Mouse (Mus musculus) limb, embryonic 12.5 days (tissue): ENCODE measurements around the gene Gm21969. TPM values are rescaled to one million over a fixed set of nuclear protein-coding genes. Genes with fewer than 3 reads are reported as not detected.

Source experiments
- ATAC-seq: fragments of 200-750 bp; cut with Nextera tagmentation; 2 replicates; pipeline ENCODE4 v1.8.0; 2017; ENCODE audit warnings: low read depth, moderate TSS enrichment; ENCODE audit not compliant: insufficient number of reproducible peaks, insufficient read depth, low FRiP score, low TSS enrichment
- H3K27ac ChIP-seq: fragments of 300-500 bp; sonication (generic); 2 replicates; pipeline ENCODE4 v1.5.1; 2016; ENCODE audit warnings: mild to moderate bottlenecking, moderate library complexity
- H3K27me3 ChIP-seq: fragments of 300-500 bp; sonication (generic); 2 replicates; pipeline ENCODE4 v1.6.1; 2016; ENCODE audit warnings: mild to moderate bottlenecking, moderate library complexity
- H3K36me3 ChIP-seq: fragments of 300-500 bp; sonication (generic); 2 replicates; pipeline ENCODE4 v1.6.1; 2016; ENCODE audit warnings: mild to moderate bottlenecking, moderate library complexity
- H3K4me1 ChIP-seq: fragments of 300-500 bp; sonication (generic); replicated peaks from 2 replicates; pipeline ENCODE4 v1.6.1; 2016
- H3K4me2 ChIP-seq: fragments of 300-500 bp; sonication (generic); 2 replicates; pipeline ENCODE4 v1.6.1; 2016; ENCODE audit warnings: mild to moderate bottlenecking, moderate library complexity
- H3K4me3 ChIP-seq: fragments of 300-500 bp; sonication (generic); replicated peaks from 2 replicates; pipeline ENCODE4 v1.5.1; 2016; ENCODE audit warnings: mild to moderate bottlenecking
- H3K9ac ChIP-seq: fragments of 300-500 bp; sonication (generic); replicated peaks from 2 replicates; pipeline ENCODE4 v1.6.1; 2016; ENCODE audit warnings: mild to moderate bottlenecking, moderate library complexity
- H3K9me3 ChIP-seq: fragments of 300-500 bp; sonication (generic); 2 replicates; pipeline ENCODE4 v1.6.1; 2016; ENCODE audit warnings: mild to moderate bottlenecking, moderate library complexity
- WGBS: fragments of 180-500 bp; shearing (Covaris S2); methylation state at CpG from one replicate; pipeline ENCODE4 v1.1.7; 2016; 5-methylcytosine and 5-hydroxymethylcytosine counted together
- polyA plus RNA-seq: library from polyadenylated mRNA; unstranded; fragments of >200 nt; fragmentation: Nextera tagmentation; extraction: Ambion mirVana; gene quantifications from 2 replicates; pipeline ENCODE4 v1.2.1, GENCODE M21; 2016

Gm21969 gene
- polyA plus RNA-seq, 1 experiment from 2014 or later = not detected

GRCm38 (mm10) chr4:139638356-139638755 is 35.4 kb downstream of the Gm21969 start:
- H3K4me3 ChIP-seq = no peak overlapping the region
- peaks cover 16% of the 10 kb centered on the region; the same call in 1 of the 2 replicates for H3K36me3 ChIP-seq
- H3K4me1 ChIP-seq = peaks cover 34% of the 10 kb centered on the region
- H3K27me3 ChIP-seq = peaks cover 36% of the 10 kb centered on the region
- H3K9me3 ChIP-seq = no peaks in the 10 kb centered on the region
- no peak overlapping the region for H3K4me2 ChIP-seq
- ATAC-seq = no peak
- no peak overlapping the region for H3K9ac ChIP-seq
- no peak overlapping the region for H3K27ac ChIP-seq
- 89% methylated on average over 16 of the region's 16 CpGs for WGBS

GRCm38 (mm10) chr4:139639801-139640200 is 36.8 kb downstream of the Gm21969 start:
- Histone ChIP-seq H3K27me3 (peaks cover 41% of the 10 kb centered on the region), H3K4me3 (no peak overlapping the region), H3K9ac (no peak overlapping the region), H3K9me3 (no peaks in the 10 kb centered on the region), H3K4me2 (peak overlapping the region; percentile 6; the same call in 1 of the 2 replicates), H3K4me1 (peaks cover 34% of the 10 kb centered on the region), H3K27ac (no peak overlapping the region), H3K36me3 (peaks cover 21% of the 10 kb centered on the region)
- 12% methylated on average over 12 of the region's 12 CpGs for WGBS
- ATAC-seq = no peak

- no peaks in the 10 kb centered on the region for H3K9me3 ChIP-seq
- H3K4me1 ChIP-seq = peaks cover 34% of the 10 kb centered on the region
- H3K27me3 ChIP-seq = peaks cover 41% of the 10 kb centered on the region
- H3K9ac ChIP-seq = no peak overlapping the region
- peak overlapping the region; percentile 6; the same call in 1 of the 2 replicates for H3K4me2 ChIP-seq
- no peak overlapping the region for H3K4me3 ChIP-seq
- H3K36me3 ChIP-seq = peaks cover 26% of the 10 kb centered on the region
- 41% methylated on average over 12 of the region's 12 CpGs for WGBS
- ATAC-seq = no peak
- no peak overlapping the region for H3K27ac ChIP-seq
These were observed 37.3 kb downstream of the Gm21969 start for GRCm38 (mm10) chr4:139640333-139640732.

GRCm38 (mm10) chr4:139640775-139641174 is 37.8 kb downstream of the Gm21969 start:
- H3K4me3 ChIP-seq = no peak overlapping the region
- H3K27me3 ChIP-seq = peaks cover 41% of the 10 kb centered on the region
- no peaks in the 10 kb centered on the region for H3K9me3 ChIP-seq
- peaks cover 34% of the 10 kb centered on the region for H3K4me1 ChIP-seq
- WGBS = 47% methylated on average over 6 of the region's 6 CpGs
- no peak overlapping the region for H3K9ac ChIP-seq
- no peak overlapping the region for H3K4me2 ChIP-seq
- H3K36me3 ChIP-seq = peaks cover 29% of the 10 kb centered on the region
- H3K27ac ChIP-seq = no peak overlapping the region
- ATAC-seq = no peak

DNA sequence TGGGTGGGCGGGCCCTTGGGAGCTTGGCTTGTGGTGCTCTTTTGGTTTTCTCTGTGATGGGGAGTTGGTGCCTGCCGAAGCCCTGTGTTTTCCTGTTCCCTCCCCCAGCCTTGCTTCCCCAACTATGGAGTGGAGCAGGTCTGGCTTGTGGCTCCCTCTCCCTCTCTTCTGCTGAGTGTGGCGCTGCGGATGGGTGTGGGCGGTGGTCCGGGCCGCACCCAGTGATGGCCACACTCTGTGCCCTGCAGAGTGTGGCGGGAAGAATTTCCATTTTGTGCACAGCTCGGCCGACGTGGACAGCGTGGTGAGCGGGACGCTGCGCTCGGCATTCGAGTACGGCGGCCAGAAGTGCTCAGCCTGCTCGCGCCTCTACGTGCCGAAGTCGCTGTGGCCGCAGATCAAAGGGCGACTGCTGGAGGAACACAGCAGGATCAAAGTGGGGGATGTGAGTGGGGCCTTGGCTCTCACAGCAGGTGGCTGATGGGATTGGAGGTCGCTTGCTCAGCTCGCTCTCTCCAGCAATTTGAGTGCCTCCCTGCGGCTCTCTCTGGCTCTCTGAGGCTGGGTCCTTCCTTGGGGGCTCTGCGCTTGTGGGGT is 38.9 kb downstream of the Gm21969 start:
- peak overlapping the region; percentile 54 for H3K4me2 ChIP-seq
- 2% methylated on average over 30 of the region's 30 CpGs for WGBS
- H3K36me3 ChIP-seq = peaks cover 36% of the 10 kb centered on the region
- H3K27ac ChIP-seq = no peak overlapping the region
- H3K27me3 ChIP-seq = peaks cover 41% of the 10 kb centered on the region
- peak overlapping the region; percentile 40 for H3K9ac ChIP-seq
- no peak for ATAC-seq
- H3K4me1 ChIP-seq = peaks cover 31% of the 10 kb centered on the region
- H3K4me3 ChIP-seq = peak overlapping the region; percentile 31
- no peaks in the 10 kb centered on the region for H3K9me3 ChIP-seq

GRCm38 (mm10) chr4:139643972-139644371 is 41.0 kb downstream of the Gm21969 start:
- H3K9ac ChIP-seq = no peak overlapping the region
- 20% methylated on average over 9 of the region's 9 CpGs for WGBS
- ATAC-seq = no peak

GRCm38 (mm10) chr4:139646916-139647315 is 43.9 kb downstream of the Gm21969 start:
- Histone ChIP-seq H3K36me3 (peaks cover 40% of the 10 kb centered on the region), H3K9me3 (no peaks in the 10 kb centered on the region), H3K27ac (no peak overlapping the region), H3K4me2 (no peak overlapping the region), H3K4me1 (peaks cover 8% of the 10 kb centered on the region), H3K4me3 (no peak overlapping the region), H3K27me3 (peaks cover 20% of the 10 kb centered on the region), H3K9ac (no peak overlapping the region)
- 82% methylated on average over 7 of the region's 7 CpGs for WGBS
- ATAC-seq = no peak

More at GRCm38 (mm10) chr4:139643972-139644371, 41.0 kb downstream of the Gm21969 start:
- H3K36me3 ChIP-seq = peaks cover 32% of the 10 kb centered on the region
- H3K4me3 ChIP-seq = no peak overlapping the region
- no peak overlapping the region for H3K27ac ChIP-seq
- H3K4me2 ChIP-seq = no peak overlapping the region
- peaks cover 39% of the 10 kb centered on the region for H3K27me3 ChIP-seq
- H3K4me1 ChIP-seq = peaks cover 31% of the 10 kb centered on the region
- no peaks in the 10 kb centered on the region for H3K9me3 ChIP-seq

- Histone ChIP-seq H3K27ac (no peak overlapping the region), H3K9ac (no peak overlapping the region), H3K4me3 (no peak overlapping the region), H3K9me3 (no peaks in the 10 kb centered on the region), H3K27me3 (peaks cover 4% of the 10 kb centered on the region; the same call in 1 of the 2 replicates), H3K4me2 (no peak overlapping the region), H3K4me1 (no peaks in the 10 kb centered on the region), H3K36me3 (peaks cover 30% of the 10 kb centered on the region)
- ATAC-seq = no peak
- 85% methylated on average over 15 of the region's 15 CpGs for WGBS
These were observed 47.2 kb downstream of the Gm21969 start for GRCm38 (mm10) chr4:139650086-139650743.

DNA sequence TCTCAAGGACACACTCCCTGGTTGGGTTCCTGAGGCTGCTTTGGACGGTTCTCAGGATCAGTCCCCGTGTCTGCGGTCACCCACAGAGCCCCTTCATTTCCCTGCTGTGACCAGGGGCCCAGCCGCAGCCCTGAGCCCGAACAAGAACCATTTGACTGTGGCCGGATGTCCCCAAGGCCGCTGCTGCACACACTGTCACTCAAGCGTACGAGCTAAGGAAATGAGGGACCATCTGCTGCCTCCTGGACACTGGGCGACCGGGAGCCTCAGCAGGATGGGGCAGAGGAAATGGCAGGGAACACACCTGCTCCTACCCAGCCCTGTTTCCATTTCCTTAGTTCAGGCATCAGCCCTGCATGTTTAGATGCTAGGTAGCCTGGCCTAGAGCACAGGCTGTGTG is 47.9 kb downstream of the Gm21969 start:
- Histone ChIP-seq H3K36me3 (peaks cover 26% of the 10 kb centered on the region), H3K9me3 (no peaks in the 10 kb centered on the region), H3K27me3 (peaks cover 4% of the 10 kb centered on the region), H3K4me1 (no peaks in the 10 kb centered on the region), H3K9ac (no peak overlapping the region), H3K4me2 (no peak overlapping the region), H3K27ac (no peak overlapping the region), H3K4me3 (no peak overlapping the region)
- WGBS = 77% methylated on average over 11 of the region's 11 CpGs
- no peak for ATAC-seq

GRCm38 (mm10) chr4:139653238-139653637 is 50.3 kb downstream of the Gm21969 start, which contains the start of gene Tas1r2:
Gene Tas1r2, plus strand, starts transcription at chr4:139653538.
- ATAC-seq = no peak

GRCm38 (mm10) chr4:139661897-139662296 is 58.9 kb downstream of the Gm21969 start:
- no peak overlapping the region for H3K9ac ChIP-seq
- ATAC-seq = no peak
- H3K4me2 ChIP-seq = no peak overlapping the region
- no peak overlapping the region for H3K4me3 ChIP-seq
- peaks cover 6% of the 10 kb centered on the region; the same call in 1 of the 2 replicates for H3K27me3 ChIP-seq
- no peaks in the 10 kb centered on the region for H3K36me3 ChIP-seq
- no peak overlapping the region for H3K27ac ChIP-seq
- no peaks in the 10 kb centered on the region for H3K4me1 ChIP-seq
- 88% methylated on average over 14 of the region's 14 CpGs for WGBS
- H3K9me3 ChIP-seq = peaks cover 11% of the 10 kb centered on the region

More at GRCm38 (mm10) chr4:139653238-139653637, 50.3 kb downstream of the Gm21969 start, which contains the start of gene Tas1r2:
- Histone ChIP-seq H3K27ac (no peak within 1 kb of the TSS), H3K4me2 (no peak within 1 kb of the TSS), H3K4me1 (no peaks in the 10 kb centered on the region), H3K36me3 (peaks cover 13% of the 10 kb centered on the region), H3K27me3 (peaks cover 4% of the 10 kb centered on the region), H3K9me3 (no peaks in the 10 kb centered on the region), H3K9ac (no peak within 1 kb of the TSS), H3K4me3 (no peak within 1 kb of the TSS)
- 81% methylated on average over 8 of the region's 8 CpGs for WGBS
